Mouse (Mus musculus) liver, adult 10 weeks (tissue): ENCODE data around the gene Tent4a. TPM values are rescaled to one million over a fixed set of nuclear protein-coding genes. Genes with fewer than 3 reads are reported as not detected.

Source experiments
- polyA plus RNA-seq: library from polyadenylated mRNA; stranded (reverse); fragments of 350-450 nt; fragmentation: Illumina TruSeq; extraction: RNeasy Lipid Tissue Mini Kit (QIAGEN cat#74804); gene quantifications from one replicate; pipeline ENCODE4 v1.2.3, GENCODE M21; 2014; ENCODE audit warnings: low read depth, low replicate concordance

Gene Tent4a
- polyA plus RNA-seq, result 5.2 TPM

GRCm38 (mm10) chr13:69534334-69534653 is at the start of gene Tent4a:
Gene Tent4a (minus strand): TSS chr13:69534617.

DNA sequence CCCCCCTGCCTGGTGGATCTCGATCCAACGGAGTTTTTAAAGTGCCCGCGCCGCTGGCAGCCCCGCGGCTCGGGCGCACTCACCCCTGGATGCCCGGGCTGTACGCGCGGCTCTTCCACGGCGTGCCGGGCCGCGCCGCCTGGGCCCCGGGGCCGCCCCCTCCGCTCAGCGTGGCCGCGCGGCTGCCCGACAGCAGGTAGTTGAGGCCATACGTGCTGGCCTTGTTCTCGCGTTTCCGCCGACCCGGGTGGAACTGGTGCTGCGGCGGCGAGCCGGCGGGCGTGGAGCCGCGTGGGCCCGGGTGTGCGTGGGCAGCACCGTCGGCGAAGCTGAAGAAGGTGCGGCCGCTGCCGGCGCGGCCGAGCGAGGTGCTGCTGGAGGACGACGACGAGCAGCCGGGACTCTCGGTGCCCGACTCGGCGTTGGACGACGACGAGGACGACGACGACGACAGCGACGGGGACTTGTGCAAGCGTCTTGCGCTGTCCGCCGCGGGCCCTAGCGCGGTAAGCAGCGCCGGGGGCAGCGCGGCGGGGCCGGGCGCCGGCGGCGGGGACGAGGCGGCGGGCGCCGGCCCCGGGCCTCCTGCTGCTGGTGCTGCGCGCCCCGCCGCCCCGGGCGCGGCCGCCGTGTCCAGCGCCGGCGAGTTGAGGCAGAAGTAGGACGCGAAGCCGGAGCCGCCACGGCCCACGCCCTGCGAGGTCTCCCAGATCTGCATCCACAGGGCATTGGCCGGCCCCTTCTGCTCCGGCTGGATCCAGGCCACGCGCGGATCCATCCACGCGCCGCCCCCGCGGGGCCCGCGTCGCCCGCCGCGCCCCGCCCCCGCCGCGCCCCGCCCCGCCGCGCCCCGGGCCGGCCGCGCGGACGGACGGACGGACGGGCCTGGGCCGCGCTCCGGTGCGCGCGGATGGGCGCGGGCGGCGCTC is 748 bp downstream of the Tent4a start, which contains the start of gene Nsun2:
Gene Nsun2, plus strand, starts transcription at position 342 of the 929 bp plus-strand sequence.

Other genes starting within 250 kb of the Tent4a start
- gene Nsun2, start 871 bp downstream of the Tent4a start, polyA plus RNA-seq, result 47.0 TPM
- 58.7 TPM for gene Srd5a1, start 76.8 kb upstream of the Tent4a start, polyA plus RNA-seq
- gene Ube2ql1, start 205.3 kb upstream of the Tent4a start, polyA plus RNA-seq, result not detected